Mouse (Mus musculus) liver, embryonic 14 days (tissue): ENCODE measurements around the gene Zgpat. TPM values are rescaled to one million over a fixed set of nuclear protein-coding genes. Genes with fewer than 3 reads are reported as not detected.

Experiments used
- polyA plus RNA-seq: library from polyadenylated mRNA; depleted of rRNA; stranded (reverse); fragments of >200 nt; gene quantifications from 2 replicates; pipeline ENCODE4 v1.2.3, GENCODE M21; 2012; rRNA removed

Zgpat gene
- polyA plus RNA-seq, result 8.3 and 9.0 TPM in 2 replicates

DNA sequence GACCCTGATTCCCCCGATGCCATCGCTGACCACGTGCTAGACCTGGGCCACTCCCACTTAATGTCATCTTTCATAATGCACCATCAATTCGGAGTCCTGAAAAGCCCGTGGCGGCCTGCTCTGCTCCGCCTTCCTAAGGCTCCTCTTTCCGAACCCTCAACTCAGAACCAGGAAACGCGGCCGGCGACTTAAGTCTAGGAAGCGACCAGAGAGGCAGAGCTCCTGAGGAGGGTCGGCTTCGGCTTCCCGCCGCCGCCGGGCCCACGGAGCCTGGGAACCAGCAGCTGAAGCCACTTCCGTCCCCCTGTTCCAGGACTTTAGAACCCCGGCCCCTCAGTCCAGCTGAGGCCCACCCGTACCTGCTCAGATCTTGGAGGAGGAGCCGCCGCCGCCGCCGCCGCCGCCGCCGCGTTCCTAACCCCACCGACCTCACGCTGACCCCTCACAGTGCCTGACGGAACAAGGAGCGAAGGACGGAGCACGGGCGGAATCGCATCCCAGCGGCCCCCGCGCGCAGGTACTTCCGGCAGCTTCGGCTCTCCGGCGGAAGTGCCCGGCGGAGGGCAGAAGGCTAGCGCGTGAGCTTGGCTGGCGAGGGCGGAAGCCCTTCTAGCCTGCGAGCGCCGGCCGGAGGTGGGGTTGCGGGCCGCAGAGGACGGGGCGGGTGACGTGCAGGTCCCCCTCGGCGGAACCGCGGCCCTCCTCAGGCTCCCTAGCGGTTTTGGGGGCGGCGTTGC, at the start of gene Zgpat, which contains the start of gene Arfrp1:
TSS of gene Zgpat (plus strand) at position 69 of the 737 bp plus-strand sequence.
TSS of gene Arfrp1 (minus strand) at position 545 of the 737 bp plus-strand sequence.

DNA sequence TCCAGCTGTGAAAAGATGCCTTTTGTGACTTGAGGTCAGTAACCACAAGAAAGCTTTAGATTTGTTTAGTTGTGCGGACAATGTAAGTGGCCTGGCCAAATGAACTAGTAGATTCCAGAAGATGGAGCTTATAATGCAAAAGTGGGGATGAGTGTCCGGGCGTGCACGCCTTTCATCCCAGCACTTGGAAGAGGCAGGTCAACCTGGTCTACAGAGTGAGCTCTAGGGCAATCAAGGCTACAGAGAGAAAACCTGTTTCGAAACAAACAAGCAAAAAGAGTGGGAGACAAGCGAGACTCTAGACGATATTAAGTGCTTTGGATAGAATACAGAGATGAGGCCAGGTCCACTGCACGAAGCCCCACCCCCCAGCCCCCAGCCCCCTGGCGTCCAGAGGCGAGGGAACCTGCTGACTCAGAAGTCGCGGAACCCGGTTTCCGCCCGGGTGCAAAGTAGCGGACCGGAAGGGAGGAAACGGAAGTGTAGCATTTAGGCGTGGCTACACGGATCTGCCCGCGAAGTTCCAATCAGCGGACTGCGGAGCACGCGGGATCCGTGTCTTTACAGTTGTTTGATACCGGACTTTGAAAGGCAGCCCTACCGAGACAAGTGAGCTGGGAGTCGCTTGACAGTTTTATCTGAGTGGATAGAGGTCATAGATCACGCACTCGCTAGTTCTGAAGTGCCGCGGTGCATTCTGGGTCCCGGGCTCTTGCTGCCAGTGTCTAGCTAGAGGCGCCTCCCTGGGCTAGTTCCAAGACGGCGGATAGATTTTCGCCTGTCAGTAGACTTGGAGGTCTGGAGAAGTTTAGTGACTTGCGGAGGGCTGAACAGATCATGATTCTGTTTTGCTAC, 45.3 kb upstream of the Zgpat start, which contains the start of gene Rtel1:
TSS of gene Rtel1 (plus strand) at position 492 of the 855 bp plus-strand sequence.

DNA sequence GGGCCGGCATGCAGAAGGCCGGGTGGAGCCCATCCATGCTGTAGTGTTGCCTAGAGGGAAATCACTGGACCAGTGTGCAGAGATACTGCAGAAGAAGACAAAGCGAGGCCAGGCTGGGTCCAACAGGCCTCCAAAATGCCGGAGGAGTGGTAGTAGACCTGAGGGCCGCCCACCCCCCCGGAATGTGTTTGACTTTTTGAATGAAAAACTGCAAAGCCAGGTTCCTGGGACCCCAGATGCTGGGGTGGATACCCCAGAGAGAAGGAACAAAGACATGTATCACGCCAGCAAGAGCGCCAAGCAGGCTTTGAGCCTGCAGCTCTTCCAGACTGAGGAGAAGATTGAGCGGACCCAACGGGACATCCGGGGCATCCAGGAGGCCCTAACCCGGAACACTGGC, 15.1 kb downstream of the Zgpat start, which contains the start of gene Lime1:
TSS of gene Lime1 (plus strand) at position 301 of the 400 bp plus-strand sequence.

Other genes with a start within 250 kb of the Zgpat start
- 0.06 and 0.07 TPM in 2 replicates for gene Kcnq2, start 229.6 kb upstream of the Zgpat start, polyA plus RNA-seq
- gene Eef1a2, start 207.9 kb upstream of the Zgpat start, polyA plus RNA-seq, result not detected in 2 replicates
- 38.4 and 42.6 TPM in 2 replicates for gene Ppdpf, start 177.7 kb upstream of the Zgpat start, polyA plus RNA-seq
- gene Ptk6, start 162.1 kb upstream of the Zgpat start, polyA plus RNA-seq, result 0.03 and 0.05 TPM in 2 replicates
- 0.17 and 0.19 TPM in 2 replicates for gene Srms, start 151.7 kb upstream of the Zgpat start, polyA plus RNA-seq
- gene Fndc11, start 144.9 kb upstream of the Zgpat start, polyA plus RNA-seq, result 0.16 TPM in 2 replicates
- 4.0 and 5.8 TPM in 2 replicates for gene Helz2, start 122.9 kb upstream of the Zgpat start, polyA plus RNA-seq
- 11.5 and 13.2 TPM in 2 replicates for gene Gmeb2, start 76.9 kb upstream of the Zgpat start, polyA plus RNA-seq
- 0.06 and 0.10 TPM in 2 replicates for gene Stmn3, start 50.4 kb upstream of the Zgpat start, polyA plus RNA-seq
- 37.4 and 42.3 TPM in 2 replicates for gene Rtel1, start 45.2 kb upstream of the Zgpat start, polyA plus RNA-seq
- gene Arfrp1, start 476 bp downstream of the Zgpat start, polyA plus RNA-seq, result 22.0 and 23.4 TPM in 2 replicates
- 9.8 and 9.9 TPM in 2 replicates for gene Lime1, start 15.2 kb downstream of the Zgpat start, polyA plus RNA-seq
- gene Zbtb46, start 94.5 kb downstream of the Zgpat start, polyA plus RNA-seq, result 5.1 and 5.7 TPM in 2 replicates
- gene Abhd16b, start 128.3 kb downstream of the Zgpat start, polyA plus RNA-seq, result not detected in 2 replicates
- 37.2 and 38.2 TPM in 2 replicates for gene Tpd52l2, start 132.2 kb downstream of the Zgpat start, polyA plus RNA-seq
- 12.5 and 16.1 TPM in 2 replicates for gene Dnajc5, start 155.6 kb downstream of the Zgpat start, polyA plus RNA-seq
- gene Uckl1, start 220.0 kb downstream of the Zgpat start, polyA plus RNA-seq, result 30.4 and 33.8 TPM in 2 replicates
- gene Prpf6, start 226.9 kb downstream of the Zgpat start, polyA plus RNA-seq, result 16.7 and 17.2 TPM in 2 replicates
- gene Zfp512b, start 227.9 kb downstream of the Zgpat start, polyA plus RNA-seq, result 9.4 and 10.4 TPM in 2 replicates
- gene Samd10, start 234.3 kb downstream of the Zgpat start, polyA plus RNA-seq, result 1.3 and 1.4 TPM in 2 replicates